Mouse (Mus musculus): ENCODE measurements around the gene Enpep.
A peak's percentile ranks its signal among the peaks of the same experiment; 100 is the strongest.

Enpep gene

DNA sequence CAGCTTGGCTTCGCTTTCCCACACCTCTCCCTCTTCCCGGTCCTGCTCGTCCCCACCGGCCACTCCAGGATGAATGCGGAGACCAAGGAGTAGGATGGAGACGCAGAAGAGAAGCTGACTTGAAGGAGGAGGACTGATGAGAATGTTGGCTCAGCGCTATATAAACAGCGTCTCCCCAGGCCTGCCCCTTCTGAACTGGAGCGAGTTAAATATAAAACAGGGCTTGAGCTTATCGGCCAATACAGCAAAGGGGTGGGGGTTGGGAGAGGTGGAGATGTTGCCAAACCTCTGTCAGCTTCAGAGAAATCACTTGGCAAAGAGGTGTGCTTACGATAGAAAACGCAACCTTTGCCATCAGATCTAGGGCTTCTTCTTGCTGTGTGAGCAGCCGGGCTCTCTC is at the start of gene Enpep:
Gene Enpep, minus strand, starts transcription at position 135 of the 400 bp plus-strand sequence.
- ATAC-seq (ENCODE audit: low TSS enrichment): peak; percentile 69

DNA sequence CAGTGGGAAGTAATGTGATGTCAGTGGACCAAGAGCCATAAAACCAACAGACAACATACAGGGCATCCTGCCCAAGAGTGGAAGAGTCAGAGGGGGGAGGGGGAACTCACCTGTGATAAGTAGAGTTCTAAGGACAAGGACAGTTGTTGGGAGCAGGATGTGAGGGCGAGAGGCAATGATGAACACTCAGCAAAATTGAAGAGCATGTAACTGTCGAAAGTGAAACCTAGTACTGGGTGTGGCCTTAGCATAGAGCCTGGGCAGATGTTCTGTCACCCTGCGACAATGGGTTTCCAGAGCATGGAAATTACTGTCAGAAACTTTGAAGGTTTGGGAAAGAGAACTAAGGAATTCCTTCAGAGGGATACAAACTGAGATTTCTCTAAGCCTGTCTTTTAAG is 46.6 kb upstream of the Enpep start:
- no peak for ATAC-seq (ENCODE audit: low TSS enrichment)

DNA sequence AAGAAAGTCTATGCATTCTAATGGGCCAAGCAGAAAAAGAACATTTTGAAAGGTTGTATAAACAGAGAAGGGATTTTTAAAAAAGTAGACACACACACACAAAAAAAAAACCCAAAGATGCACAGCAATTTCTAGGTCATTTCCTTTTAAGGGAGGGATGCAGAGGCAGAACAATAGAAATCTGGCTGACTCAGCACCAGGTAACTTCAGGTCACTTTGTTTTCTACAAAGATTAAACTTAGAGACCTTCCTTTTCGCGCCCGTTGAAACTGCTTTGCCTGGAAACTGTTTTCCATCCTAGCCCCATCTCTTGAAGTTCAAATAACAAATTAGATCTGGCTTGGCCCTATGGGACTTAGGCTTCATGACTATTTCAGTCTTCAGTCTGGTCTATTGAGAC is 42.6 kb upstream of the Enpep start:
- ATAC-seq (ENCODE audit: low TSS enrichment): no peak

DNA sequence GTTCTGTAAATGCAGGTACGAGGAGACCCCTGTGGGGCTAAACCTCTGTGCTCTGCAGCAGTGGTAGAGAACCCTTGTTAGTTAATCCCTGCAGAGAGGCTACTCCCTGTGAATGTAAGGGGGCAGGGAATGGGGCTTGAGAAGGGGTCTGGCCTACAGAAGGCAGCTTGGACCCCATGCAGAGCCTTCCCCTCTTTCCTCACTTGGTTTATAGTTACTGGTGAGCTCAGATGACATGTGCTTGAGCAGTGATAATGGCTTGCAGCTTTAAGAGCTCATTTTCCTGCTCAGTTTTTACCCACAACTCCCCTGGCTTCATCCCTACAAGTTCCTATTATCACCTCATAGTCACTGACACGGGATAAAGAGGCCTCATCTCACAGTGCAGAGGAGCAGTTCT is 40.6 kb upstream of the Enpep start:
- no peak for ATAC-seq (ENCODE audit: low TSS enrichment)

DNA sequence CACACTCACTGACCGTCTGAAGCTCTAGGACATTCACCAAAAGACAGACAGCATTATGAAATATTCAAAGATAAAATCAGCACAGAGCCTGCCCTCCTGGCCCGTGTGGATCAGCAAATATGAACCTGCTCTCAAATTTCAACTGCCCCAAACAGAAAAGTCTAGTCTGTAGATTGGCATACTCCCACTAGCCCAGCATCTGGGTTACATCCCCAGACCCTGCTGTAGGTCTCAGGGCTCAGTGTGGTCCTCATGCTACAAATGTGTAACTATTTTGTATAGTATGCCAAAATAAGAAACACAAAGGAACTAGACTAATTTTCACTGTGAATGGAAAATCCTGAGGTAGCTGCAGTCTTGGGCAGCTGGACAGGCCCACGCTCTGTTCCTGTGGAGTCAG is 37.0 kb upstream of the Enpep start:
- ATAC-seq (ENCODE audit: low TSS enrichment): no peak

DNA sequence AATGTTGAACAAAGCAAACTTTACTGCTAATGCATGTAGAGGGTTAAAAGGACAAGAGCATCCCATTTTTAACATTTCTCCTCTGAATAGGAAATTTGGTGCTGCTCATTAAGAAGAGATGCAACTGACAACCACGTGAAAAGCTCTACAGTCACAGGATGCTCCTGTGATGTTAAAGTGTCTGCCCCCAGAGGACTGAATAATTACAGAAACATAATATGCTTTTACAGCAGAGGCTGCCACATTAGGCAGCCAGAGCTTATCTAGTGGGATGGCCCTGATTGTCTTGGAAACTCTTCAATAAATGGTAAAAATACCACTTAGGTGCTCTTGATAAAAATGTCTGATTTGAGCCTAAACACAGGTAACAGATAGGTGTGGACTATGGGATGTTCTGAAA is 33.4 kb upstream of the Enpep start:
- ATAC-seq (ENCODE audit: low TSS enrichment): no peak

DNA sequence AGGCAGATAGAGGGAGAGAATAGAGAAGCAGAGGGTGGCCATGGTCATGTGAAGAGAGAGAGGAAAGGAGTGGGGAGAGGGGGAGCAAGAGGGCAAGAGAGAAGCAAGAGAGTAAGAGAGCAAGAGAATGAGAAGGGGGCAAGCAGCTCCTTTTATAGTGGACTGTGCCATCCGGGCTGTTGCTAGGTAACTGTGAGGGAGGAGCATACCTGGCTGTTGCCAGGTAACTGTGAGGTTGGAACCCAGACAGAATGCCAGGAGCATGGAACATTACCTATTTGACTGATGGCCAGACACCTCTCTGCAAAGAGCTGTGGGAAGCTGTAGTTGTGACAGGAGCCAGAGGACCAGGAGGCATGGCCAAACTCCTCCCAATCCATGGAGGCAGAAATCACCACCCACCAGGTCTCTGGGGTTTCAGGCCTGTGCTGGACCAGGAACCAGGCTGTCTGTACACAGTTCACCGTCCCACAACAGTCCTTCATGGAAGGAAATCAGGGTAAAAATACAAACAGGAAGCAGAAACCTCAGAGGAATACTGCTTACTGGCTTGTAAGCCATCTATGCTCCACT is 32.4 kb upstream of the Enpep start:
- ATAC-seq (ENCODE audit: low TSS enrichment): no peak

DNA sequence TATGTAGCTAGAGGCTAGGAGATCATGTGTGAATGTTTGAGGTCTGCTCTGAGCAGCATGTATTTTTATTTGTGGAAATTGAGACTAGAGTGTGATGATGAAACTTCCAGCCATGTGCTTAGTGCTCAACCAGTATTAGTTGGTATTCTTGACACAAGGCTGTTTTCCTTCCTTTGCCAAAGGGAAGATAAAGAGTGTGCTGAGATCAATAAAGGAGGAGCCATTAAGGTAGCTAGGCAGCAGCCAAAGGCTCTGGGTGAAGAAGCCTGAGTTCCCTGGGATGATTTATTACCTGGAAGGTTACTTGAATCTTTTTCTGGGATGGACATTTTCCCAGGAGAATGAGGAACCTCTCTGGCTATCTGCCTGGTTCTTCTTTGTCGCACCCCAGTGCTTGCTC is 30.9 kb upstream of the Enpep start:
- no peak for ATAC-seq (ENCODE audit: low TSS enrichment)

DNA sequence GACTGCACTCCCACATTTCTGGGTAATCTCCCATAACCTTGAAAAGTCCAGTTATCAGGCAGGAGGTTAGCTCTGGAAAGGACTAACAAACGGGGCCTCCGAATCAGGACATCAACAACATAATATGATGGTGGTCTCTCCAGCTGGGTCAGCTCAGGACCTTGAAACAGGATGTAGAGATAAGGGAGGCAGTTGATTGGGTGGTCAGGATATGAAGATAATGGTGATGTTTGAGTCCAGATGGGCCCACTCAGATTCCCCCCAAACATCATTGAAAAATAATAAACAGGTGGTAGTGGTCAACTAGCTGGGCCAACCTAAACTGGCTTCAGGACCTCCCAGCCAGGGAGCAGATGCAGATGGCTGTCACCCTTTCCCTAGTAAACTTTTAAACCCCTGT is 25.6 kb upstream of the Enpep start:
- no peak for ATAC-seq (ENCODE audit: low TSS enrichment)

DNA sequence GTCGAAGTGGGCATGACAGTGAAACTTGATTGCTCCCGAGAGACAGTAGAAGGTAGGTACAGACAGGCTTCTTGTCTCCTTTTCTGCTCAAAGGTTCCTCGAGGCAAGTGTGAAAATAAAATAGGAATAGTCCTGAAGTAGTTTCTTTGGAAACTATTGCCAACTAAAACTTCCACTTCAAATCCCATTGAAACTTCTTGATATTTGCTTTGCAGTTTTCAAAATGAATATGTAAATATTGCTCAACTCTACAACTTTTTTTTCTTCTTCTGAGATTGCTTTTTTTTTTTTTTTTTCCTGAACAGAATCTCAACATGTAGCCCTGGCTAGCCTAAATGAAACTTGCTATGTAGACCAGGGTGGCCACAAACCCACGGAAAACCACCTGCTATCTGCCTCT is 21.4 kb upstream of the Enpep start:
- no peak for ATAC-seq (ENCODE audit: low TSS enrichment)

DNA sequence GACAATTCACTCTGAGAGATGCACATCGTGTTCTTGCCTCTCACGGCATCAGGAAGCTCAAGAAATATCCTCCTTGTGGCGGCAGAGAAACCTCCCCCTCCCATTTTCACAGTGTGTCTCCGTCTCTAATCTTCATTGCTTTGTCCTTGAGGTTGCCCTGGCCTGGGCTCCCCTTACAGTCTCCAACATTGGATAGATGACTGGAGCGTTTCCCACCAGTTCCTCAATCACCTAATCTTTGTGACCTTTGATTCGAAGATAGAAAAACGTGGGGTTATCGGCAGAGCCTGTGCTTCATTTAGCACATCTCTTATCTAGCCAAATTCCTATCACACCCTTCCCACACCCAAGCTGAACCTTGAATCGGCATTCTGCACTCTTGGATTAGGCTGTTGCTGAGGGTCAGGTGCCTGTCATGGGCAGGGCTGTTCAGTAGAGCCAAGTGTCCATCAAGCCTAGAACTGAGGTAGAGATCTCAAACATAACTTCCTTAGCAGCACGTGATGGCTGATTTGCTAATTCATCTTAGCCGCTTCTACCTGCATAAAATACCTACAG is 18.9 kb upstream of the Enpep start:
- no peak for ATAC-seq (ENCODE audit: low TSS enrichment)

DNA sequence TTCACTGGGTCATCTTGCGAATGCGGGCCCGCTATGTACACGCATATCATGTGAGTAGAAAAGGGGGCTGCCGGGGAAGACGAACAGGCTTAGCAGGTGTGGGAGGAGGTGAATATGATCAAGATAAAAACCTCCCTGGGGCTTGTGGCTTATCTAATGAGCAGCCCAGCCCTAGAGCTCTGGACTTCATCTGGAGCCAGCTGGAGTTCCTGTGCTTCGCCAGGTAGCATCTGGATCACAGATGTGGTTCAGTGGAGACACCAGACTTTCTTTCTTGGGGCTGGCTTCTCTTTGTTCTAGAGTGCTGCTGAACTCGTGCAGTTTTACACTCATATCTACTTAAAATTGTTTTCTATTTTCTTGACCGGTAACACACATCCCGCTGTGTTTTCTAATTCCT is 14.8 kb upstream of the Enpep start:
- ATAC-seq (ENCODE audit: low TSS enrichment): no peak

DNA sequence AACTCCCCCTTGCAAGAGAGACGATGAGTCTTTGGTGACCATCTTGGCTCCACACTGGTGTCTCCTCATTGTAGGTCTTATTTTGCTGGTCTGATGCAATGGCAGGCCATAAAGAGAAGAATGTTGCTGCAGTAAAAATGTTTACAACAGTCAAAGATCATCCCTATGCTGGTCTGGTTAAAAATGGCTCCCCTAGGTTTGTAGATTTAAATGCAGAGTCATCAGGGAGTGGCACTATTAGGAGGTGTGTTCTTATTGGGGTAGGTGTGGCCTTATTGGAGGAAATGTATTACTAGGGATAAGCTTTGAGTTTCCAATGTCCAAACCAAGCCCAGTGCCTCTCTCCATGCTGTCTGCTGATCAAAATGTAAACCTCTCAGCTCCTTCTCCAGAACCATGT is 10.2 kb upstream of the Enpep start:
- no peak for ATAC-seq (ENCODE audit: low TSS enrichment)

DNA sequence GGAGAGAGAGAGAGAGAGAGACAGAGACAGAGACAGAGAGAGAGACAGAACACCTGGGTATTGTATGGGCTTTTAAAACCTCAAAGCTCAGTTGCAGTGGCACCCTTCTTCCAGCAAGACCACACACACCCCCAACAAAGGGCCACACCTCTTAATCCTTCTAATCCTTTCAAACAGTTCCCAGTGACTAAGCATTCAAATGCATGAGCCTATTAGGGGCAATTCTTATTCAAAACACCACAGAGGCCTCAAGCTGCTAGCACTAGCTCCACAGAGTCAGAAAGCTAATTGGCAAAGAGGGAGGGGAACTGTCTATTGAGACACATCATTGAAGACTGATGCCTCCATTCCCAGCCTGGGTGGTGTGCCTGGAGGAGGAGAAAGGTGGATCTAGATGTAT is 8.5 kb upstream of the Enpep start:
- ATAC-seq (ENCODE audit: low TSS enrichment): no peak

DNA sequence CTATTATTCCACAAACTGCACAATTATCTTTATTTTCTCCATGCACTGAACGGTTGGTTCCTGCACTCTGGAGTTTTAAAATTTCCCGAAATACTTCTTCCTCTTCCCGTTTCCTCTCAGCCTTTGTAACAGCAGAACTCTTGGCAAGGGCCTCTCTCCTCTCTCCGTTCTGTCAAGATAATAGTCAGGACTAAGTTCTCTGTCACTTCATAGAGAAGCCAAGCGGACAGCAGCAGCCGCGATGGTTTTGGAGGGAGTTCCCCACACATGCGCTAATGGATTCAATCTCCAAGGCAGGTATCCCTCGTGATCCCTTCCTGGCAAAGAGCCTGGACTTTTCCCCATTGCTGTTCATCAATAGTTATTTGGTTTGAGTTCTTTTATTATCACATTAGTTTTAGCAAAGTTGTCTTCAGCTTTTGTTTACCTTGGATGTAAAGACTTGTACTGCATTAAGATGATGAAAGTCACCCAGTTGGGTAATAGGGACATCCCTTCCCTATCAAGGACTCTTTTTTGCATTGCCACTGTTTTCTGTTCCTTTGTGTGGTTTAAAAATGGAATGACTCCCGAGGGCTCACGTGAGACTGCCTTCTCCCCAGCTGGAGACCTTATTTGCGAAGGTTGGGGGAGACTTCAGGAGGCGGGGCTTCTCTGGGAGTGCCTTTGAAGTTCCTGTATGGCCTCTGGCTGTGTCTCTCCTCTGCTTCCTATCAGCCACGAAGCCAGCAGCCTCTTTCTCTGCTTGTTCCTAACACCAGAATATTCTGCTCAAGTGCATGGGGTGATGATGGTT is 6.0 kb upstream of the Enpep start:
- ATAC-seq (ENCODE audit: low TSS enrichment): no peak

DNA sequence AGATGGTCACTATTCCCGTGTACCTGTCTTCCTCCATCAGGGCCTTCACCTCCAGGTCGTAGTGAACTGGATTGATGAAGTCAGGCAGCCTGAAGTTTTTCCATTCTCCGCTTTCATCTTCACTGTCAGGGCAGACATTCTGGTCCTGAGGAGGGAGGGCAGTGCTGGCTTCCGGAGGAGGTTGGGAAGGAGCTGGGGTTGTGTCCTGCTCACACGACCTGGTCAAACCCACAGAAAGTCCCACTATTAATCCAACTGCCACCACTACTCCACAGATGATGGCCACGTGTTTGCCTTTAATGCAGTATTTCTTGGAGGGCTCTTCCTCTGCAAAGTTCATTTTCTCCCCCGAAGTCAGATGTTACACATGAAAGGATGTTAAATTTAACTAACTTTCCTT is 378 bp downstream of the Enpep start:
- ATAC-seq (ENCODE audit: low TSS enrichment): no peak

DNA sequence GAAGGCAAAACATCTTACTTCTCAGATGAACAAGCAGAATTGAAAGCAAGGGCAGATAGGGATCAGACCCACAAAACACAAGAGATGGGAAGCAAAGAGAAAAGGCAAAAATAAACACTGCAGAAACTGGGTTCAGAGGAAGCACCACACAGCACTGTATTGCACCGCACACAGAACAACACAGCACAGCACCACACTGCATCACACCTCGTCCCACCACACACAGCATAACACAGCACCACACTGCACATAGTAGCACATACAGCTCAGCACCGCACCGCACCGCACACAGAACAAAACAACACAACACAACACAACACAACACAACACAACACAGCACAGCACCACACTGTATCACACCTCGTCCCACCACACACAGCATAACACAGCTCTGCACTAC is 1.1 kb downstream of the Enpep start:
- ATAC-seq (ENCODE audit: low TSS enrichment): no peak

DNA sequence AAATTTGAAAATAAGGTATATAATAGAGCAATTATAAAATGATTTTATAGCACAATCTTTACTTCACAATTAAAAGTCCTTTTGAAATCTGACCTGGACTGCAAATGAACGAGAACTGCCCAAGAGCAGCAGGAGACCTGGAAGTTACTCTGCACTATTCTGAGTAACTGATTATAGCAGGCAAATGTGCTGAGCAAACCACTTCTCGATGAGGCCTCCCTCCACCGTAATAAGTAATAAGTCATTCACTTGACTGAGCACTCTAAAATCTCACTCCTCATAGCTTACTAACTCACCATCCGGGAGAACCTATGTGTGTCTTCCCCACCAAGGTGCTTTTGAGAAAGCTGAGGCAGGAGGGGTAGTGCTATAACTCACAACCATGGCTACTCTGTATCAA is 4.5 kb downstream of the Enpep start:
- no peak for ATAC-seq (ENCODE audit: low TSS enrichment)

DNA sequence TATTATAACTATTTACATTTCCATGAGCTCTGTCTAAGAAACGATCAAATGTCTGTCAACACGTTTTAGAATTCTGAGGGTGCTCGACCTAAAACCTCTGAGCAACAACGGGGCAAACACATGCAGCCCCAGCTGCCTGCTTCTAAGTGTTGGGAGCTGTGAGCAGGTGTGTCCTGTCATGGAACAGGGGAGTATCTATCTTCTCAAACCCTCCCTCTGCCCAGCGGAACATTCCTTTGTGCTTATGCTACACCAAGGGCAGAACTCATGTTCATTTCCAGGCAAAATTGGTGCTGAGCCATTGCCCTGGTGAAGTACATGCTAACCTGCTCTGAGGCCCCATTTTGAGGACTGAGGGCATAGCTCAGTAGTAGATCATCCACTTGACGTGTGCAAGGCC is 10.9 kb downstream of the Enpep start:
- no peak for ATAC-seq (ENCODE audit: low TSS enrichment)

DNA sequence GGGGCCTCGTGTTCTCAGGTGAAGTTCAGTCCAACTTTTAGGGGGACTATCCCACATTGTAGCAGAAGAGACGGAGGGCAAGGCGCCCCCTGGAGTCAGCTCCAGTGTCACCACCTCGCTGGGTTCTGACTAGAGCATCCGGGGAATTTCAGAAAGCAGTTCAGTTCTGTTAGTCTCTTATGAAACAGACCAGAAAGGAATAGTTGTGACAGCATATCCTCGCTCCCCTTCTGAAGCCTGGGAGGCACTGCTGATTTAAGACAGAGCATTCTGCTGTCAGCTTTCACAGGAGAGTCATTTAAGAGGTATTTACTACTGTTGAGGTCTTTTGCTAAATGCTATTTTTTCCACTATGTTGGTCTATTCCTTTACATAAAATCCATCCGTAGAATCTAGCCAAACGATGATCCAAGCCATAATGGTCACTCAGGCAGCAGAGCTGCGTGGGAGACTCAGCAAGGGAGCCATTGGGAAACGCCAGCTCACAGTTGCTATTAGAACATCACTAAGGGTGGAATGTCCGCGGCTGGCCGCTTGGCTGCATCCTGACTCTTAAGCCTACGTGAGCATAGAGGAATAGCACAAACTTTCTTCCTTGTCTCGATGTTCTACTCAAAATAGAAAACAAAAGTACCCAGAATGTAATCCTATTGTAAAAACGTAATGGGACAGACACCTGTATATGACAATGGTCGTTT is 15.3 kb downstream of the Enpep start:
- ATAC-seq (ENCODE audit: low TSS enrichment): no peak

DNA sequence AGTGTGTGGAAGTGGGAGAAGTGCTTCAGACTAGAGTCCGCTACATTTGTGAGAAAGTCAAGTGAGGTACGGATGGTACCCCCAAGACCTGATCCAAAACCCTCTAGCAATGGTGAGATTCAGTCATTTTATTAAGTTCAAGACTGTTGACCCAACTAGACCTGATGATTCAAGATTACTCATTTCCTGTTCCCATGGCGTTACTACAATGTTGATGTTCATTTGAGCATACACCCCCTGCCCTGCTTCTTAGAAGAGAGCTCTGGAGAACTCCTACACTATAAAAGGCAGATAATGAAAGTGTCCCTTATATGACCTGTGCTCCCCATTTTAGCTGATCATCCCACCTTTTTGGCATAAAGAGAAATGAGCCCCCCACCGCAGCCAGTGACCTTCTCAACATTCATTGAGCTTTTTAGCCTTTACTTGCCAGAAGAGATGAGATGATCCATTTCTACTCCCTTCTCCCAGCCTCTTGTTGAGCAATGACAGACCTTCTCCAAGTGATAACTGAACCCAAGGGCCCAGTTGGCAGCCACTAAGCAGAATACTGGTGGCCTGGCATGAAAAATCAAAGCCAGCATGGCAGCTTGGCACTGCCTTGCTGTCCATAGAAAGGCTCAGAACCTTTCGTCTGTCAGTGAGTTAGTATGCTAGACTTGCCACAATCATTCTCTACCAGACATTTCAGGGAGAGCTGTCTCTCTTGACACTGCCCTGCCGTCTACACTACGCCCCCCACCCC is 18.7 kb downstream of the Enpep start:
- ATAC-seq (ENCODE audit: low TSS enrichment): no peak

DNA sequence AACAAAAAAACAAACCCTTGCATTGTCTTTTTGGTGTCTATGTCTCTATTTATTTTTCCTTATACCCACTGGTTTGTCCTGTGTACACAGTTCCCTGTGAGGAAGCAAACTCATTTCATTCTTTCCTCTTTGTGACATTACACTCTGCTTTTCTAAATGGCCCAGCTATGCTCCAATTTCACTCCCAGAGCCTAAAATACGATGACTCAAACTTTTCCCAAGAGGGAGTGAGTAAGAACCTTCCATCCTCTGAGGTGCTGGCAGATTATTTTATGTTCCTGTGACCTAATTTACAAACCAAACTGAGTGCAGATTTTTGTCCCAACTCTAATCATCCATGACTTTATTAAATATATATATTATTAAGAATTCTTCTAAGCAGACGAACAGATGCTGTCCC is 19.3 kb downstream of the Enpep start:
- ATAC-seq (ENCODE audit: low TSS enrichment): no peak
